Mouse (Mus musculus): ENCODE data around the gene Actbl2.

DNA sequence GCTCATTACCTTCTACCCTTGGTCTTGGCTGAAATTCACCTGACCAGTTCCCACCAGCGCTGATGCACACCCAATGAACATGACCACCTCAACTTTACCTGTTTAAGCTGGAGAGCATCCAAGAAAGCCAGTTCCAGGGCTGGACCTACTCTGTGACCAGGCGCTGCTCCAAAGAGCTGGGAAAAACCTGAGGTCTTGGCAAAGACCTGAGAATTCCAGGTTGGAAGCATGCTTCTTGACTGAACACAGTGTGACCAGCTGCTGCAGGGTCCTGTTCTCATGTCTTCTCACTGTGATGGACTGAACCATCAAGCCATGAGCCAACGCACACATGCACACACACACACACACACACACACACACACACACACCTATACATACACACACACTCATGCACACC is 46.0 kb downstream of the Actbl2 start:
- no peak for TF ChIP-seq CTCF (conservative IDR thresholded peaks at IDR 0.05; ENCODE audit: low read length)
- TF ChIP-seq NANOG (IDR thresholded peaks at IDR 0.05; ENCODE audit: borderline replicate concordance, low read length) = no peak

Measured in E14TG2a.4 (cell line).